Mouse (Mus musculus) left cerebral cortex, adult 8-10 months (tissue): ENCODE results near the gene Rara. TPM values are rescaled to one million over a fixed set of nuclear protein-coding genes. Genes with fewer than 3 reads are reported as not detected.
A peak's percentile ranks its signal among the peaks of the same experiment; 100 is the strongest.
"Not testable (repeated sequence)": the region's sequence is repeated elsewhere in the genome, so short reads cannot be mapped to it uniquely, and the experiment has no call there.

ENCODE experiments used
- DNase-seq, 2 experiments: peaks; one replicate each; pipeline ENCODE4 v3.0.0; 2022; ENCODE audit warnings: low spot score in 2 of 2
- total RNA-seq, 4 experiments: library from RNA; stranded (reverse); gene quantifications; 2 replicates each; pipeline ENCODE4 v1.2.4; 2022

Rara gene
- total RNA-seq, 4 experiments from 2014 or later = 11.1 to 11.7 (median 11.4) TPM

DNA sequence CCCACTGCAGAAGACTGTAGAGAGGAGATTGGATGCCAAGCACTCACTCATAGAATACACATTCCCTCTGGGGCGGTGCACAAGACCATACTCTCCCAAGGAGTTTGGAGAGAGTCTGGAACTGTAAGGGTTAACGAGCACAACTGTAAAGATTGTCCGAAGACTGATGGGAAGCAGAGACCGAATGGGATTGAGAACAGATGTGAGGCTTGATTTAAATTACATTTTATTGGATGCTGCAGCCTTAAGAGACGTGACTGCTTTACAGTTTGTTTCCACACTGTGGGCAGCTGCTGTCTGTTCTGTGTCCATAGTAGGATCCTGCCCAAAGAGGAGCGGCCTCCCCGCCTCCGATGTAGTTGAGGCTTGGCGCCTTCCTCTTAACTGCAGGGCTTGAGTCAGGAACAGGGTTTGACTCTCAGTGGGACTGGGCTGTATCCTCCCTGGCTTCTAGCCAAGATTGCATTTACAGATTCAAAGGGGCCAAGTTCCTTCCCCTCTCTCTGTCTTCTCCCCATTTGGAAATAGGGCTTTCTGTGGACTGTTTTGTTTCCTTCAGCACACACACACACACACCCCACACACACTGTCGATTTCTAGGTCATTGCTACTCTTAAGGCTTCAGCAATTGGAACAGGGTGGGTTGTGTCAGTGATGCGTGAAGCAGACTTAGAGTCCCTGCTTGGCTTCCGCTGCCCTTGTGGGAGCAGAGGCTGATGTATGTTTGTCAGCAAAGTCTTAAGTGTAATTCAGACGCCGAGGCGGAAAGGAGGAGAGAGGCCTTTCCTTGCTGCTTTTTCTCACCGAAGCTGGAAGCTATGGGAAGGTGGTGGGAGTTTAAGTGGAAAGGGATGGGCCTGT, 4.5 kb upstream of the Rara start:
- not testable (repeated sequence) for DNase-seq

DNA sequence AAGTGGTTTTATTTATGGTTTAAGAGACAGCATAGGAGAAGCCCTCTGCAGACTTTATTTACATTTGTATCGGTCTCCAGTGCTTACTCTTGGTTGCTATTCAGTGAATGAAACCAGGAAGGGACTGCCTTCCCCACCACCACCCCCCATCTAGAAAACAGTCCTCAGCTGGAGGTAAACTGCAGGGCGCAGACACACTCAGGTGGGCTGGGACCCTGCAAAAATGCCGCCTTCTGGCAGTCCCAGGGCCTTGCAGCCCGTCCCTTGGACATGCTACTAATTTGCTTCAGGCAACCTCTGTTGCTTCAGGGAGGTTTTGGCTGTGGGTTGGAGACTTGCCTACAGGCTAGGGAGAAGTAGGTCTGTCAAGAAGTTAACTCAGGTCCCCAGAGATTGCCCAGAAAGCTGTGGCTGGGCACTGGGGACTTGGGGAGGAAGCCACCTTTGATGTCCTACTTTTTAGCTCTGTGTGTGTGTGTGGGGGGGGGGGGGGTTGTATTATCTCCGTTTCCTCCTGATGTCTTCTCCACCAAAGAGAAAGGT, 2.9 kb upstream of the Rara start:
- no peak for DNase-seq

DNA sequence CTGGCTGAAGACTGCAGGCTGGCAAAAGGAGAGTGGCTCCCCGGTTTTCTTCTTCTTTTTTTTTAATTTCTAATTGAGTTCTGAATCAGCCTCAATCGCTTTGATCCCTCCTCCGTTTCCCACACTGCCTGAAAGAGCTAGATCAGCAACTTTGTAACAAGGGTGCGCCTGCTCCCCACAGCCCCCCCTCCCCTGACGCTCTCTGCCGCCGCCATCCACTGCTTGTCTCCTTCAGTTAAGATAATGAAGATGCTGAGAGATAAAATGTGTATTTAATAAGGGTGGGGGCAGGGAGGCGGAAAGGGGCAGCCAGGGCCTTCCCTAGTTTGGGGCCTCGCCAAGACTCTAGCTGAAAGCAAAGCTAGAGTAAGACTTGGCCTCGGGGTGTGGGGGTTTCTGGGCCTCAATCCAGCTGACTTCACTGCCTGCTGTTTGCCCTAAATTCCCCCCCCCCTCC, 2.3 kb upstream of the Rara start:
- no peak for DNase-seq

DNA sequence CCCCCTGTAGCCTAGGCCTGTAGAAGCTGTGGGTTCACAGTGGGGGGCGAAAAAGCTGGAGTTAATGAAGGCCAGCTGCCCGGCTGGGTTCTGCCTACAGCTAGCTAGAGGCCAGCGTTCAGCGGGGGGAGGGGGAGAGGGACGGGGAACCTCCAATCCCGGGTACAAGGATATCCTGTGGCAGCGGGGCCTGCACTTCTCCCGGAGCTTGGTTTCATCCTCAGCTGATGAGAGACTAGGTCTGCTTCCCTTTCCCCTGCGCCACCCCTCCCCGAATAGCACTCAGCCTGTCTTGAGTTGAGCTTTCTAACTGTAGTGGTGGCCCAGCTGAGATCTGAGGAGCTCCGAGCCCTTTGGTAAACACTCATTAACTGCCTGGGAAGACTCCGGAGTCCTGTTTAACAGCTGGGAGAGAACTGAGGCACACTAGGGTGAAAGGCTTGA, 1.7 kb upstream of the Rara start:
- DNase-seq = no peak

DNA sequence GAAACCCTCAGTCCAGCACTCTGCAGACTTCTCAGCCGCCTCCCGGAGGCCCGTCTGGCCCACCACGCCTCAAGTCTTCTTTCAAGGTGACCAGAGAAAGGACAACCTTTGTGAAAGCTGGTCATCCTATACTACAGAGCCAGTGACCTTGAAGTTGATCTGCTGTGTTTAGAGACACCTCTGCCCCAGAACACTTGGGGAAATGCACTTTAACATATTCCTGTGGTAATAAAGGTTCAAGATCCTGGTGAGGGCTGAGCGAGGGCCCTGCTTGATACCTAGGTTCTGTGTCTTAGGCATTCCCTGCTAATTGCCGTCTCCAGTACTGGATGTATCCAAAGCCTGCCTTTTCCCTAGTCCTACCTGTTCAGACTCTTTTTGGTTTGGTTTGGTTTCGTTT, 1.1 kb upstream of the Rara start:
- no peak for DNase-seq

DNA sequence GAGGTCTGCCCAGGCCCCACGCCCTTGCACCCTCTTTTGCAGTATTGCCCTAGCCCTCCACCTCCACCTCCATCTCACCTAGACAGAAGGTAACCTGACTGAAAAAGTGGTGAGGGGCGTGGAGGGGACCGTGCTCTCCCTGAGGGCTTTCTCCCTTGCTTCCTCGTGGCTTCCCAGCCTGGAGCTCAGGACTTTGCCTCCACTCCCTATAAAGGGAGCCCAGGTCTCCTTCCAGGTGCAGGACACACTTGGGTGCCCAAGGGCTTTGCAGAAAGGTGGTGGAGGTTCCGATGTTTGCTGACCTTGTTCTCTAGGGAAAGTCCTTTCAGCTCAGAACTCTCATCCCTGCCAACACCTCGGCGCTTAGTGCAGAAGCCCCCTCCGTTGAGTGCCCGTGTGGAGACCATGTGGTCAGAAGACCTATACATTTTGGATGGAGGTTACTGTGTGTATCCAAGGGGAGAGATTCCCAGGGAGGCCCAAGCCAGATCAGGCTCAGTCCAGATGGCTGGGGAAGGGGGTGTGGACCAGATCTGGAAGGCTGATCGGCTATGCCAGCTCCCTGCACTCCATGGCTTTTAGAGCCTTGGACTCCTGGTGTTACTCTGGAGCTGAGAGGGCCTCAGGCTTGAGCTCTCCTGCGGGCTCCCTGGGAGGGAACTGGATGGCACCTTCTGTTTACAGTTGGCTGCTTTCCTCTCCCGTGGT, 722 bp downstream of the Rara start:
- no peak for DNase-seq

DNA sequence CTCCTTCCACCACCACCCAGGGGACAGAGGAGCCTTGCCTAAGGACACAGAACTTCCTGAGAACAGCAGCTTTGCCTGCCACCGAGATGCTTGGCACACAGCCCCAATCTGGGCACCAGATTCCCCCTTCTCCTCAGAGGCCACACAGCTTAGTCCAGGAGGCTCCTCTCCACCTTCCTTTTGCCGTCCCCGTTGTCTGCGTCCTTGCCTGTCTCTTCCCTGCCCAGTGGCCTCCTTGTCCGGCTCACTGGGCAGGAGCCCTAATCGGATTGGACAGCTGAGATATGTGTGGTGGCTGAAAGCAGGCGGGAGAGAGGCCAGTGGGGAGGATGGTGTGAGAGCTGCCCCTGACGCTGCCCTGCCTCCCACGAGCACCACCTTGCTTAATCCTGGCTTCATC, 1.9 kb downstream of the Rara start:
- DNase-seq = no peak

DNA sequence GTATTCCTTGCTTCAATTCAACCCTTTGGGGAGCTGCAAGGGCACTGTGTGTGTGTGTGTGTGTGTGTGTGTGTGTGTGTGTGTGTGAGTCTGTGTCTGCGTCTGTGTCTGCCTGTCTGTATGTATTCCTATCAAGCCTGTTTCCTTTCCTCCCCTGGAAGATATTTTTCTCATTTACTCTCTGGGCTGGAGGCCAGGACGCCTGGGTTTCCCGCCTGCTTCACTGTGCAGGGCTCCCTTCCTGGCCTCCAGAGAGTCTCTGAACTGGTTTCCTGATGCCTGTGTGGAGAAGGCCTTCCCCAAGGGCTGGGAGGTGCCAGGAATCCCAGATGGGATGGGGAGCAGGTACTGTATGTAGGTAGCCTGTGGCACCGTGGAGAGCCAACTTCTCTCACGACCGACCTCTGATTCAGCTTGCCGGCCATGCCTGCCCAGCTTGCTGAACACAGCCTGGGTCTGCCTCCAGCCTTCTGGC, 2.5 kb downstream of the Rara start:
- DNase-seq = no peak

DNA sequence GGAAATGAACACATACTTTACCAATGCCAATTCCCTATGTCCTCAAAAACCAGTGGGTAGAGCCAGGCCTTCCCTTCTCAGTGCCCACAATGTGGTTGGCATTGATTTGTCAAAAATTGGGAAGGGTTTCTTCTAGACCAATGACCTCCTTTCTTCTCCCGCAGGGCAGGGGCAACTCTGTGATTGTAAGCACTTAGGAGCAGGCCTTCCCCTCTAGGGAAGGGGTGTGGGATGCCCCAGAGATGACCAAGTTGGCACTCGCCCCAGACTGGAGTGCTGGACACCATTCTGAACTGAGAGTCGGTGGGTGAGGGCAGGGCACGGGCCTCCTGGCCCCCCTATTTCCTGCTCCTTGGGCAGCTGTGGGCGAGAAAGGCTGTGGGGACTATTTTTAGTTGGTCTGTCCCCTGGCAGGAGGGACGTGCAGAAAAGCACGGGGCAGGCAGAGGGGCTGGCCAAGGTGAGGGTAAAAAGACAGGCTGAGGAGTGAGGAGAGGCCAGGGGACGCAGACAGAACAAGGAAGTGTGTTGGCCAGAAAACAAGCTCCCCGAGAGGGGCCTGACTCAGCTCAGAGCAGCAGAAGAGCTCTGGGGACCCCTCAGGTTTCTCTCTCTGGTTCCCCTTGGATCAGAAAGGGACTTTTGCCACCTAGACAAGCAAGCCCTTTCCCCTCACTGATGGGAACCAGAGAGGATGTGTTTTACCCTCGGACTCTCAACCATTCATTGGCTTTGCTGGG, 3.3 kb downstream of the Rara start:
- no peak for DNase-seq

DNA sequence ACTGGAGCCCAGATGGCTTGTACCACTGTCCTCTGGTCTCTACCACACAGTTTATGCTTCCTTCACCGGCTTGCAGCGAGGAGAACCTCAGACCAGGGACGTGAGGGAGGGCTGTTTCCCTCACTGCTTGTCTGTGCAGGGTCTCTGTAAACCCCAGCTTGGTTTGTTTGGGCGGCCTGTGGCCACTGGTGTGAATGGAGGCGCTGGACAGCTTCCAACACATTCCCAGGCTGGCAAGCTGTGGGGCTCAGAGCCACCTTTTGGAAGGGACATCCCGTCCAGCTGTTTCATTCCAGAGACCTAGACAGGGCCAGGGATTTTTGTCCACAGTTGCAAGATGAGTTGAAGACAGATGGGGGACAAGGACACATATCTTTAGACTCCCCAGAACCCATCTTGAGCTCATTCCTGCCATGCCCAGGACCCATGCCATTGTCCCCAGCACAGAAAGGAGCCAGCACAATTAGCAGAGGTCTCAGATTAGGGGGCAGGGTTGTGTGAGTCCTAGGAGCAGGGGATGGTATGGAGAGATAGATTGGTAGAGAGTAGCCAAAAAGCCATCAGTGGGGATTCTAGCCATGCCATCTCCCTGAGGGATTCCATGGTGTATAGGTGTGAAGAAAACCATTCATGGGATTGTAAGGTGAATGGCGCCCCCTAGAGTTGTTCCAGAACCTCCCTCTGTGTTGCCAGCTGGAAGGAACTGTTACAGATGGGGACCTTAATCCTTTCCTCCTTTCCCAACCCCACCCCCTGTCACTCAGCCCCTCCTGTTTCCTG, 4.1 kb downstream of the Rara start:
- DNase-seq = no peak

DNA sequence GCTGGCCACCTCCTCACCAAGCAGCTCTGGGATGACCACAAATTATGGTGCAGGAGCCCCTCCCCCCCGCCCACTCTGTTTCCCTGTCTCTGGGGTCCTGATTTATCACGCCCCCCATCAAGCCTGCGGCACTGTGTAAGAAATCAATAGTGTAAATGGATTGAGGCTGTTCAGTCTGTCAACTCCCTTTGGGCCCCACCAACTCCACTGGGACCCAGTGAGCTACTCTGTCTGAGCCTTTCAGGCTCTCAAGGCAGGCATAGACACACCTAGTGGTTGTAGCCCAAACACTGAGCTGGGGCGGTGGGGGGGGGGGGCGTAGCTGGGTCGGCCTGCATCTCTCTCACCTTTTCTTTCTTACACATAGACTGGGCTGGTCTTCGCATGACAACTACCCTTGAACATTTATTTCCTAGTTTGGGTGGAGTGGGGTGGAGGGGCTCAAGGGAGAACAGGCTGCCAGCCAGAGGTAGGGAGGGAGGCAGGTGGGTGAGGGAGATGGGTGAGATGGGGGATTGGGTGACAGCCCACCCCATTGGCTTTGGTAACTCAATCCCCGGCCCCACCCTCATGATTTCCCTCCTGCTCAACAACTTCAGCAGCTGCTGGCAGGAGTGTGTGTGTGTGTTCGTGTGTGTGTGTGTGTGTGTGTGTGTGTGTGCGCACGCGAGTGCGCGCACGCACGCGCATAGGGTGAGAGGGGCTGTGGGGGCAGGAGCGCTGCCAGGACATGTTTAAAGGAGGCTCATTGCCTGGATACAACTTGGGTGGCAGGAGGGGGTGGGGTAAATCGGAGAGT, 4.9 kb downstream of the Rara start:
- no peak for DNase-seq

DNA sequence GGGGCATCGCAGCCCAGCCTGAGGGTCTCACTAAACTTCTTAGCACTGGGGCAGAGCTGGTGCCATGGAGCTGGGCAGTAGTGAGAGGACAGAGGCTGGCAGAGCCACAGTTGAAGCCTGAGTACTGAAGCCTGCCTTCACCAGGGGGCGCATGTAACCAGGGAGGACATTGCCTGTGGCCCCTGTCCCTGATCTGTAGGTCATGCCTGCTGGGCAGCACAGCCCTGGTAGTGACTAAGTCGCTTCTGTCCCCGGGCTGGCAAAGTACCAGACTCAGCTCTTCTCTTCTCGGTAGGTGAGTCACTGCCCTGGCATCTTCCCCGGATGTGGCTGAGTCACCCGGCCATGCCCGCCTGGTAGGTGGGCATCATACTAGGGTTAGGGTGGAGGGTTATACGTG, 5.5 kb downstream of the Rara start:
- DNase-seq = peak in 1 of 2 experiments; percentile 75

DNA sequence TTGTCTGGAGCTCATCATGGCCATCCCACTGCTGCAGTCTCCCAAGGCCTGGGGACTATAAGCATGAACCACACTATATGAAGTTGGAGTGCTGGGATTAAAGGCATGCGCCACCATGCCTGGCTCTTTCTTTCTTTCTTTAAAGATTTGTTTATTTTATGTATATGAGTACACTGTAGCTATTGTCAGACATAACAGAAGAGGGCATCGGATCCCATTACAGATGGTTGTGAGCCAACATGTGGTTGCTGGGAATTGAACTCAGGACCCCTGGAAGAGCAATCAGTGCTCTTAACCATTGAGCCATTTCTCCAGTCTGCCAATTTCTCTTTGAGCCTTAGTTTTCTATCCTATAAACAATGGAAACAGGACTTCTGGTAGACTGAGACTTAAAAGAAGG, 6.2 kb downstream of the Rara start:
- DNase-seq = not testable (repeated sequence)

DNA sequence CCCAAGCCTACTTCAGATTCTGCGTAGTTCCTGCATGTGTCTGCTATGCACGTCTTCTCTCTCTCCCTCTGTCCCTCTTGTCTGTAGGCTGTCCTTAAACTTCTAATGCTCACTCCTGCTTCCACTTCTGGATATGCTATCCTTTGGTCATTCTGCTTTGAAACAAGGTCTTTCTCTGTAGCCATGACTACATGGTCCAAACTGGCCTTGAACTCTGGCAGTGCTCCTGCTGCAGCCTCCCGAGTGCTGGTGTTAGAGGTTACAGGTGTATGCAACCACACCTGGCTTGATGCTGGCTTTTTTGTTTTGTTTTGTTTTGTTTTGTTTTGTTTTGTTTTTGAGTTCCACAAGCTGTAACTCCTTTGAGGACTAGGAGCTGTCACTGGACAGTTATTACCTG, 6.7 kb downstream of the Rara start:
- no peak for DNase-seq

DNA sequence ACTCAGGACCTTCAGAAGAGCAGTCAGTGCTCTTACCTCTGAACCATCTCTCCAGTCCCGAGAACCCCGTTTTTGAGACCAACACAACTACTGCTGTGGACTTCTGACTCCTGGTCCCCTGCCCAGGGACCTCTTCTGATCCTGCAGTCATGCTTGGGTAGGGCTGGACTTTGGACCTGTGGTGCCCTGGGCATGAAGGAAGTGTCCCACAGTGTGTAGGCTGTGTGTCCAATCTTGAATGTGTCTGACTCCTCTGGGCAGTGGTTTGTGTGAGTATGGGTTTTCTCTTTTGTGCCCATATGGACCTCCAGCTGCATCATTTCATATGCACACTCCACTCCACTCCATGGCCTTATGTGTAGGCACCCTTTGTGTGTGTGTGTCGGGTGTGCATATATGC, 7.5 kb downstream of the Rara start:
- DNase-seq = no peak

DNA sequence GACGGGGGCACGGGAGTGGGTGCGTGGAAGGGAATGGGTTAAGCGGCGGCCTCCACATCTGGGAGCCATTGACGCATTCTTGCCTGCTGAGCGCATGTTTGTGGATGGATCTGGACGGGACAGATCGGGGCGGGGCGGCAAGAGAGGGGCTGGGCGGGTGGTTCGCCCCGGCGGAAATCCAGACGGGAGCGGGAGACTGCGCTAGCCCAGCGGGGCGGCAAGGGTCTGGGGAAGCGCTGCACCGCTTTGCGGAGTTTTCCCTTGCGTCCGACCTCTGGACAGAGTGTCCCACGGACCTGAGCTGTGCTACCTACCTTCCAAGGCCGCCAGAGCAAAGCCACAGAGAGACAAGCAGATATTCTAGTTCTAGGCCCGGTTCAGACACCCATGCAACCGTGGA, 8.6 kb downstream of the Rara start:
- DNase-seq = no peak

DNA sequence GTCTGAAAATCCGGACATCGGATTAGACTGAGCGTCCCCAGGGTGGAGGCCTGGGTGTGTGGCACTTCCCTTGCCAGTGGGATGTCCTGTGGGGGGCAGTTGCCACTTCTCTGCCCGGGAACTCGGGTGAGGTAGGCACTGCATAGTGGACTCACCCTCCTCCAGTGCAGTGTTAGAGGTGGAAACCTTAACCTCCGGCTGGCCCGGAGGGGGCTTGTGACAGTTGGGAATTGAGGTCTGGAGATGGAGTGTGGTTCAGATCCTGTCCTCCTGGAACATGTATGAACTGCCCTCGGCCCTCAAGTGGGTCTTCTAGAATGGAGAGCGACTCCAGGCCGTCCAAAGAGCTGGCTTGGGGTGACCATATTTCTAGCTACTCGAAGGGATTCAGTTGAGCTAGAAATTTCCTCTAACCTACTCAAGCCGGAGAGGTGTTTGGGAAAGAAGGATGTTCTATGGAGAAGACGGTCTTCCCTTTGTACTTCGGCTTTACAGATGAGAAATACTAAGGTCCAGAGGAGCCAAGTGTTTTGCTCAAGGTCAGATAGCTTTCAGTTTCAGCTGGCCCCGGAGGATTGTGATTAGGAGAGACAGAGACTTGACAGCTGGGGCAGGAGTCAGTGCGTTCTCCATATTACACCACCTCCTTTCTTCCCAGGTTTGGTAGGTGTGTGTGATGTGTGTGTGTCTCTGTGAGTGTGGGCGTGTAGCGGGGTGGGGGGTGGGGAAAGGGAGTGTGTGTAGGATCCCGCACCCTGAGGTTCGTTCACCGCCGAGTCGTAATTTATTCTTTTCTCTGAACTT, 9.2 kb downstream of the Rara start:
- DNase-seq = peak in 1 of 2 experiments; percentile 8

DNA sequence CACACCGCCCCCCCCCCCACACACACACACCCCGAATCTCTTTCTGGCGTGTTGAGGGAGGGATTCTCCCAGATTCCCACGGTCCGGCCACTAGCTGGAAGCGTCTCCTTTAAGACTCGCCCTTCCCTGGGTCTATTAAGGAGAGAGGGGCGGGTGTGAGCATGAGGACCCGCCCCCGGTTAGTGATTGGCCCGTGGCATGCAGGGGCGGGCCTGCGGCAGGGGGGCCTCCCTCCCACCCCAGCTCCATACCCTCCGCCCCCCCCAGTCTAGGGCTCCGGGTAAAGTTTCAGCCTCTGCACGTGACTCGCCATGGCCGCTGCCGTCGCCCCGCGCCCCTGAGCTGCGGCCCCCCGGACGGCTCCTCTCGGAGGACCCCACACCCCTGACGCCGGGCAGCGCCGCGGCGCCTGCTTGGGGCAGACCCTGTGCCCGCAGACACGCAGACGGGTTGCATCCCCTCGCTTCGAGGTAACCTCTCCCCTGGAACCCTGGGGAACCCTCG, 9.8 kb downstream of the Rara start:
- peak; percentile 19 to 70 for DNase-seq
